Mouse (Mus musculus) midbrain, embryonic 11.5 days (tissue): ENCODE measurements around the gene Bcap29. TPM values are rescaled to one million over a fixed set of nuclear protein-coding genes. Genes with fewer than 3 reads are reported as not detected.

ENCODE experiments used
- ATAC-seq: fragments of 200-750 bp; cut with Nextera tagmentation; 2 replicates; pipeline ENCODE4 v1.8.0; 2017; ENCODE audit warnings: moderate TSS enrichment, moderate library complexity; ENCODE audit not compliant: low FRiP score
- DNase-seq: peaks from one replicate; pipeline ENCODE4 v3.0.0; 2015; ENCODE audit warnings: low spot score; ENCODE audit errors: missing footprints
- H3K27ac ChIP-seq: fragments of 300-500 bp; sonication (generic); 2 replicates; pipeline ENCODE4 v1.5.1; 2014; ENCODE audit warnings: low read depth, low read length
- H3K27me3 ChIP-seq: fragments of 300-500 bp; sonication (generic); 2 replicates; pipeline ENCODE4 v1.6.1; 2014; ENCODE audit warnings: mild to moderate bottlenecking, low read length, moderate library complexity, mixed read lengths; ENCODE audit not compliant: control insufficient read depth, insufficient read depth
- H3K36me3 ChIP-seq: fragments of 300-500 bp; sonication (generic); 2 replicates; pipeline ENCODE4 v1.6.1; 2014; ENCODE audit warnings: mild to moderate bottlenecking, low read length, moderate library complexity, mixed read lengths; ENCODE audit not compliant: control insufficient read depth, insufficient read depth
- H3K4me1 ChIP-seq: fragments of 300-500 bp; sonication (generic); 2 replicates; pipeline ENCODE4 v1.6.1; 2014; ENCODE audit warnings: low read length; ENCODE audit not compliant: control insufficient read depth, insufficient read depth
- H3K4me2 ChIP-seq: fragments of 300-500 bp; sonication (generic); 2 replicates; pipeline ENCODE4 v1.6.1; 2014; ENCODE audit warnings: mild to moderate bottlenecking, moderate library complexity
- H3K4me3 ChIP-seq: fragments of 300-500 bp; sonication (generic); 2 replicates; pipeline ENCODE4 v1.5.1; 2014; ENCODE audit warnings: low read depth, low read length
- H3K9ac ChIP-seq: fragments of 300-500 bp; sonication (generic); 2 replicates; pipeline ENCODE4 v1.6.1; 2014; ENCODE audit warnings: low read length
- H3K9me3 ChIP-seq: fragments of 300-500 bp; sonication (generic); 2 replicates; pipeline ENCODE4 v1.6.1; 2016; ENCODE audit warnings: low read length; ENCODE audit not compliant: control insufficient read depth
- WGBS: fragments of 180-500 bp; shearing (Covaris S2); extraction: QIAGEN DNeasy Blood & Tissue Kit; methylation state at CpG from one replicate; pipeline ENCODE4 v1.1.7; 2014; 5-methylcytosine and 5-hydroxymethylcytosine counted together
- polyA plus RNA-seq: library from polyadenylated mRNA; unstranded; fragments of >200 nt; fragmentation: Nextera tagmentation; extraction: Ambion mirVana; gene quantifications from 2 replicates; pipeline ENCODE4 v1.2.1, GENCODE M21; 2014

Bcap29 gene
- polyA plus RNA-seq, 1 experiment from 2014 or later = 28.1 TPM

DNA sequence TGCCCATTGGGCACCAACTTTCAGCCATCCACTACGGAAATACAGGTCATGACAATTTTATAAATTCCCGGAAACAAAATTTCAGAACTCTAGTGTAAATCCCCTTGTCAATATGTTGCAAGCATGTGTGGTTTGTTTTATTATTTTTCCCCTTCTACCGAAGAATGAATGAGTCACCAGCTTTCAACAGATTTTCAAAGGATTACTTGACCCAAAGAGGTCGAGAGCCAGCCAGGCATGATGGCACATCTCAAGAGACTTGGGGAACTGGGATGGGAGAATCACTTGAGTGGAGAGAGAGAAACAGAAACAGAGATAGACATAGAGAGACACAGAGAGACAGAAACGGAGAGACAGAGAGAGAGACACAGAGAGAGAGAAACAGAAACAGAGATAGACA lies 73.7 kb downstream of the Bcap29 start:
- H3K36me3 ChIP-seq = no peaks in the 10 kb centered on the region
- no peaks in the 10 kb centered on the region for H3K9me3 ChIP-seq
- H3K27ac ChIP-seq = no peak overlapping the region
- no peak overlapping the region for H3K4me3 ChIP-seq
- H3K9ac ChIP-seq = no peak overlapping the region
- ATAC-seq (no peak), DNase-seq (no peak)
- H3K27me3 ChIP-seq = peaks cover 33% of the 10 kb centered on the region
- peaks cover 4% of the 10 kb centered on the region for H3K4me1 ChIP-seq
- H3K4me2 ChIP-seq = no peak overlapping the region
- WGBS = 67% methylated on average over 5 of the region's 5 CpGs

DNA sequence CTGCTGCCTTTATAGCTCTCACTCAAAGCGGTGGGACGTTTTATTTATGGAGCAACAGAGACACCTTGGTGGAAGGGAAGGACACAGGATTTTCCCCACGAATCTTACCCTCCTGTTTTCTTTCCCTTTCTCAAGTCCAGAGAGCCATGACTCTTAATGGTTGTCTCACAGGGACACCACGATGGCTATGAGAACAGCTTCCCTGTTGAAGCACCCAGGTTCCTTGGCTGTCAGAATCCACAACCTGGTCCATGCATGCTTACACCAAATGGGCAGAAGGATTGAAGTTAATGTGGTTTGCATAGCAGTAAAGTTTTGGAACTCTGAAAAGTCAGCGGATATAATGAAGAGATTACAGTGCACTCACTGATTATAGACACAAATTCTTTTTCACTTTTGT lies 74.5 kb downstream of the Bcap29 start:
- Histone ChIP-seq H3K27ac (no peak overlapping the region), H3K27me3 (peaks cover 33% of the 10 kb centered on the region), H3K9ac (no peak overlapping the region), H3K9me3 (no peaks in the 10 kb centered on the region), H3K36me3 (no peaks in the 10 kb centered on the region), H3K4me2 (peak overlapping the region; percentile 66), H3K4me1 (peaks cover 4% of the 10 kb centered on the region), H3K4me3 (peak overlapping the region; percentile 53)
- no peak for ATAC-seq
- DNase-seq = peak; percentile 92
- WGBS = 12% methylated on average over 5 of the region's 5 CpGs

- whole genome bisulfite sequencing = 87% methylated on average over 1 of the region's 1 CpGs
- H3K9ac ChIP-seq = no peak overlapping the region
- DNase-seq (peak; percentile 19), ATAC-seq (no peak)
- no peaks in the 10 kb centered on the region; the same call in 1 of the 2 replicates for H3K4me1 ChIP-seq
- H3K27ac ChIP-seq = no peak overlapping the region
- H3K36me3 ChIP-seq = no peaks in the 10 kb centered on the region
- no peak overlapping the region for H3K4me2 ChIP-seq
- H3K4me3 ChIP-seq = no peak overlapping the region
- H3K9me3 ChIP-seq = no peaks in the 10 kb centered on the region
- H3K27me3 ChIP-seq = peaks cover 18% of the 10 kb centered on the region
These were observed 80.1 kb downstream of the Bcap29 start for GRCm38 (mm10) chr12:31554371-31554770.

DNA sequence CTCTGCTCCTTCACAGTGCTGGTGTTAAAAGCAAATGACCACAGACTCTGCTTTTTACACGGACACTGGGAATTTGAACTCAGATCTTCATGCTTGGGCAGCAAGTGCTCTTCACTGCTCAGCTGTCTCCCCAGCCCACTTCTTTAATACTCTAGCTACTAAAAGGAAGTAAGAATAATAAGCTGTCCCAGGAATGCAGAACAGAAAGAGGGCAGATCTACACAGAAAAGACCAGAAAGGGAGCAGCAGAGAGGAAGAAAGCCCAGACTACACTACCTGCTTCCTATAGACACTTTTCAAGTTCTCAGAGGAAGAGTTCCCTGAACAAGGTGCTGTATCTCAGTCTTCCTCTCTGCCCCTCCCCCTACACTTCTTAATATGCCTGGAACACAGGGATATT lies 83.2 kb downstream of the Bcap29 start:
- no peak for DNase-seq
- no peak for ATAC-seq
- 76% methylated on average over 1 of the region's 1 CpGs for WGBS

DNA sequence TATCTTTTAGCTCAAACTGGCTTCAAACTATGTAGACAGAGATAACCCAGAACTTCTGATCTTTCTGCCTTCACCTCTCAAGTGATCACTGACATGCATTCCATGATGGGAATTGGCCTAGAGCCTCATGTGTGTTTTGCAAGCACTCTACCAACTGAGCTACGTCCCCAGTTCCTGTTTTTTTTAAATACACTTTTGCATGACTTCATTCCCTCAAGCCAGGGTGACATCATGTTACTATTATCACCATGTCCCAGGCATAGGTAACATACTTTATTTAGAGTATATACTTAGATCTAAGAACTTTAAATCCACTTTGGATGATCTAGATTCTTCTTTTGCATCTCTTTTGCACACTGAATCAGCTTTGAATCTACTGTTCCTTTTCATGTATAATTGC lies 88.4 kb downstream of the Bcap29 start:
- Histone ChIP-seq H3K9me3 (no peaks in the 10 kb centered on the region), H3K27ac (no peak overlapping the region), H3K4me3 (no peak overlapping the region), H3K4me2 (no peak overlapping the region), H3K36me3 (no peaks in the 10 kb centered on the region), H3K9ac (no peak overlapping the region), H3K27me3 (no peaks in the 10 kb centered on the region), H3K4me1 (no peaks in the 10 kb centered on the region)
- 80% methylated on average over 1 of the region's 1 CpGs for WGBS
- DNase-seq (no peak), ATAC-seq (no peak)

More for the DNA sequence above, 83.2 kb downstream of the Bcap29 start:
- H3K36me3 ChIP-seq = no peaks in the 10 kb centered on the region
- no peak overlapping the region for H3K4me3 ChIP-seq
- H3K9ac ChIP-seq = no peak overlapping the region
- H3K9me3 ChIP-seq = no peaks in the 10 kb centered on the region
- H3K27ac ChIP-seq = no peak overlapping the region
- H3K4me1 ChIP-seq = no peaks in the 10 kb centered on the region
- no peak overlapping the region for H3K4me2 ChIP-seq
- no peaks in the 10 kb centered on the region; the same call in 1 of the 2 replicates for H3K27me3 ChIP-seq

DNA sequence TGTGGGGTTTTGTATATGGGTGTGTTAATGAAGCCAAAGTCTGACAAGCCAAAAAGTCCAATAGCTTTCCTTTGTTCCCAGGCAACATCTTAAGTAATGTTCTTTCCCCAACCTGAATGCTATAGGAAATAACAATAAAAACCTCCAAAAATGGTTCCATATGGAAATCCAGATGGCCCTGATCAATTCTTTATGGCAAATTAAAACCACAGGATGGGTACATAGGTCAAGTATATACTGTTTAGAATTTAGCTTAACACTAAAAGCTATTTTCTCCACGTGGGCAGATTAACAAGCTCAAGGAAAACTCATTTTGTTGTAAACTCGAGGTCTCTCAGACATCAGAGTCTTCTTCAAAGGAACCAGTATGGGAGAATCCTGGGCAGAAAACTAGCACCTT lies 89.2 kb downstream of the Bcap29 start:
- H3K27me3 ChIP-seq = no peaks in the 10 kb centered on the region
- WGBS = 56% methylated on average over 2 of the region's 2 CpGs
- H3K4me3 ChIP-seq = no peak overlapping the region
- H3K9ac ChIP-seq = no peak overlapping the region
- DNase-seq = no peak
- H3K4me1 ChIP-seq = no peaks in the 10 kb centered on the region
- no peak overlapping the region for H3K4me2 ChIP-seq
- ATAC-seq = no peak
- H3K9me3 ChIP-seq = no peaks in the 10 kb centered on the region
- no peaks in the 10 kb centered on the region for H3K36me3 ChIP-seq
- no peak overlapping the region for H3K27ac ChIP-seq

DNA sequence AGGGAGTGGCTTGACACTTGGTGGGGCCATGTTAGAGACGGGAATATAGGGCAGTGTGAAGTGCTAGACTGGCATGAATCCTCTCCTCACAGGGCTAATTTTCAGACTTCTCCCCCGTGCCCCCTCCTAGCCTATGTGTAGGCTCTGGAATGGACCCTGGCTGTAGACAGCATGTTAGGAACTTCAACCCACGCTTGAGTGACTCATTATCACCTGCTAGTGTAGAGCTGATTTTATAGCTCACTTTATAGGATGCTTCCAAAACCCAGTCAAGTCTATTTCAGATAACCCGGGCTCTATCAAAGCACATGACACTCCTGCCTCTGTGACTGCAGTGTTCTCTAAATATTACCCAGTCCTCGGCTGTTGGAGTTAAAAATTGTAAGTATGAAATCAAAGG lies 92.9 kb downstream of the Bcap29 start:
- H3K27ac ChIP-seq = no peak overlapping the region

More for the DNA sequence above, 92.9 kb downstream of the Bcap29 start:
- no peak overlapping the region for H3K4me2 ChIP-seq
- no peaks in the 10 kb centered on the region for H3K4me1 ChIP-seq
- no peak overlapping the region for H3K9ac ChIP-seq
- WGBS = 83% methylated on average over 5 of the region's 5 CpGs
- no peaks in the 10 kb centered on the region for H3K9me3 ChIP-seq
- H3K4me3 ChIP-seq = no peak overlapping the region
- no peaks in the 10 kb centered on the region for H3K27me3 ChIP-seq
- no peaks in the 10 kb centered on the region for H3K36me3 ChIP-seq
- ATAC-seq (no peak), DNase-seq (no peak)

Other genes with a start within 250 kb of the Bcap29 start
- gene Slc26a3, start 243.8 kb downstream of the Bcap29 start, polyA plus RNA-seq = not detected in 2 replicates
- 26.9 and 30.4 TPM in 2 replicates for gene Cbll1, start 135.0 kb downstream of the Bcap29 start, polyA plus RNA-seq
- gene Slc26a4, start 74.7 kb downstream of the Bcap29 start, polyA plus RNA-seq = not detected in 2 replicates
- gene Dus4l, start 20.2 kb upstream of the Bcap29 start, polyA plus RNA-seq = 9.1 and 9.9 TPM in 2 replicates
- gene Cog5, start 20.2 kb upstream of the Bcap29 start, polyA plus RNA-seq = 34.3 and 41.6 TPM in 2 replicates
- gene Gpr22, start 79.3 kb upstream of the Bcap29 start, polyA plus RNA-seq = 6.2 and 8.4 TPM in 2 replicates